Mouse (Mus musculus) kidney, embryonic 16.5 days (tissue): ENCODE results near the gene Sox6. TPM values are rescaled to one million over a fixed set of nuclear protein-coding genes. Genes with fewer than 3 reads are reported as not detected.

Source experiments
- ATAC-seq: fragments of 200-750 bp; cut with Nextera tagmentation; 2 replicates; pipeline ENCODE4 v1.8.0; 2017; ENCODE audit warnings: moderate TSS enrichment; ENCODE audit not compliant: low FRiP score, low TSS enrichment
- H3K27ac ChIP-seq: fragments of 300-500 bp; sonication (generic); 2 replicates; pipeline ENCODE4 v1.5.1; 2014; ENCODE audit warnings: low read length
- H3K27me3 ChIP-seq: fragments of 300-500 bp; sonication (generic); 2 replicates; pipeline ENCODE4 v1.6.1; 2014; ENCODE audit warnings: low read length, control low read depth, mixed read lengths; ENCODE audit not compliant: insufficient read depth
- H3K36me3 ChIP-seq: fragments of 300-500 bp; sonication (generic); 2 replicates; pipeline ENCODE4 v1.6.1; 2014; ENCODE audit warnings: low read length, control low read depth, mixed read lengths; ENCODE audit not compliant: insufficient read depth
- H3K4me1 ChIP-seq: fragments of 300-500 bp; sonication (generic); 2 replicates; pipeline ENCODE4 v1.6.1; 2014; ENCODE audit warnings: low read length, control low read depth, mixed read lengths; ENCODE audit not compliant: insufficient read depth
- H3K4me2 ChIP-seq: fragments of 300-500 bp; sonication (generic); replicated peaks from 2 replicates; pipeline ENCODE4 v1.6.1; 2014; ENCODE audit warnings: low read depth, low read length
- H3K4me3 ChIP-seq: fragments of 300-500 bp; sonication (generic); 2 replicates; pipeline ENCODE4 v1.5.1; 2014; ENCODE audit warnings: mild to moderate bottlenecking, low read length
- H3K9ac ChIP-seq: fragments of 300-500 bp; sonication (generic); replicated peaks from 2 replicates; pipeline ENCODE4 v1.6.1; 2014; ENCODE audit warnings: low read length
- H3K9me3 ChIP-seq: fragments of 300-500 bp; sonication (generic); 2 replicates; pipeline ENCODE4 v1.6.1; 2016; ENCODE audit warnings: low read length, control low read depth
- WGBS: fragments of 180-500 bp; shearing (Covaris S2); extraction: QIAGEN DNeasy Blood & Tissue Kit; methylation state at CpG from one replicate; pipeline ENCODE4 v1.1.7; 2014; 5-methylcytosine and 5-hydroxymethylcytosine counted together
- polyA plus RNA-seq: library from polyadenylated mRNA; unstranded; fragments of >200 nt; fragmentation: Nextera tagmentation; extraction: Ambion mirVana; gene quantifications from 2 replicates; pipeline ENCODE4 v1.2.1, GENCODE M21; 2015

Gene Sox6
- polyA plus RNA-seq, 1 experiment from 2014 or later = 18.9 TPM

- Histone ChIP-seq H3K4me3 (no peak overlapping the region), H3K36me3 (no peaks in the 10 kb centered on the region), H3K9ac (no peak overlapping the region), H3K4me1 (no peaks in the 10 kb centered on the region), H3K4me2 (no peak overlapping the region), H3K27me3 (no peaks in the 10 kb centered on the region), H3K9me3 (no peaks in the 10 kb centered on the region), H3K27ac (no peak overlapping the region)
- 82% methylated on average over 2 of the region's 2 CpGs for WGBS
- no peak for ATAC-seq
Measured at GRCm38 (mm10) chr7:115988109-115988779, 50.4 kb downstream of the Sox6 start.

- no peak for ATAC-seq
- H3K9ac ChIP-seq = no peak overlapping the region
- no peak overlapping the region for H3K27ac ChIP-seq
- 85% methylated on average over 6 of the region's 6 CpGs for WGBS
- no peak overlapping the region for H3K4me3 ChIP-seq
- H3K4me1 ChIP-seq = no peaks in the 10 kb centered on the region
- no peaks in the 10 kb centered on the region for H3K36me3 ChIP-seq
- no peaks in the 10 kb centered on the region for H3K27me3 ChIP-seq
- H3K4me2 ChIP-seq = no peak overlapping the region
- H3K9me3 ChIP-seq = no peaks in the 10 kb centered on the region
Measured at GRCm38 (mm10) chr7:115985716-115986115, 52.9 kb downstream of the Sox6 start.

GRCm38 (mm10) chr7:115984076-115984475 is 54.5 kb downstream of the Sox6 start:
- Histone ChIP-seq H3K4me2 (no peak overlapping the region), H3K27me3 (no peaks in the 10 kb centered on the region), H3K4me1 (no peaks in the 10 kb centered on the region), H3K4me3 (no peak overlapping the region), H3K36me3 (no peaks in the 10 kb centered on the region), H3K27ac (no peak overlapping the region), H3K9me3 (no peaks in the 10 kb centered on the region), H3K9ac (no peak overlapping the region)
- ATAC-seq = no peak
- 88% methylated on average over 3 of the region's 3 CpGs for WGBS

GRCm38 (mm10) chr7:115979813-115980512 is 58.6 kb downstream of the Sox6 start:
- Histone ChIP-seq H3K9me3 (no peaks in the 10 kb centered on the region), H3K27me3 (no peaks in the 10 kb centered on the region), H3K36me3 (no peaks in the 10 kb centered on the region), H3K4me3 (no peak overlapping the region), H3K4me2 (no peak overlapping the region), H3K27ac (no peak overlapping the region), H3K4me1 (no peaks in the 10 kb centered on the region), H3K9ac (no peak overlapping the region)
- no peak for ATAC-seq
- 82% methylated on average over 5 of the region's 5 CpGs for WGBS

GRCm38 (mm10) chr7:115974518-115974917 is 64.1 kb downstream of the Sox6 start:
- 94% methylated on average over 2 of the region's 2 CpGs for WGBS
- Histone ChIP-seq H3K9ac (no peak overlapping the region), H3K36me3 (no peaks in the 10 kb centered on the region), H3K4me3 (no peak overlapping the region), H3K4me2 (no peak overlapping the region), H3K27me3 (no peaks in the 10 kb centered on the region), H3K9me3 (no peaks in the 10 kb centered on the region), H3K27ac (no peak overlapping the region), H3K4me1 (no peaks in the 10 kb centered on the region)
- ATAC-seq = no peak

- H3K4me1 ChIP-seq = no peaks in the 10 kb centered on the region
- H3K27me3 ChIP-seq = no peaks in the 10 kb centered on the region
- H3K4me2 ChIP-seq = no peak overlapping the region
- H3K9me3 ChIP-seq = no peaks in the 10 kb centered on the region
- no peak overlapping the region for H3K27ac ChIP-seq
- no peak overlapping the region for H3K9ac ChIP-seq
- H3K4me3 ChIP-seq = no peak overlapping the region
- ATAC-seq = no peak
- no peaks in the 10 kb centered on the region for H3K36me3 ChIP-seq
- 78% methylated on average over 4 of the region's 4 CpGs for WGBS
Measured at GRCm38 (mm10) chr7:115967186-115967585, 71.4 kb downstream of the Sox6 start.

- 62% methylated on average over 4 of the region's 4 CpGs for WGBS
- Histone ChIP-seq H3K9ac (no peak overlapping the region), H3K27ac (no peak overlapping the region), H3K4me2 (no peak overlapping the region), H3K36me3 (no peaks in the 10 kb centered on the region), H3K27me3 (no peaks in the 10 kb centered on the region), H3K4me3 (no peak overlapping the region), H3K9me3 (no peaks in the 10 kb centered on the region), H3K4me1 (no peaks in the 10 kb centered on the region)
- no peak for ATAC-seq
Measured at GRCm38 (mm10) chr7:115966181-115966580, 72.4 kb downstream of the Sox6 start.

GRCm38 (mm10) chr7:115953046-115953445 is 85.5 kb downstream of the Sox6 start:
- no peak for ATAC-seq
- 81% methylated on average over 3 of the region's 3 CpGs for WGBS
- H3K27me3 ChIP-seq = no peaks in the 10 kb centered on the region

GRCm38 (mm10) chr7:115952235-115952634 is 86.4 kb downstream of the Sox6 start:
- Histone ChIP-seq H3K9ac (no peak overlapping the region), H3K27ac (no peak overlapping the region), H3K27me3 (no peaks in the 10 kb centered on the region), H3K4me3 (no peak overlapping the region), H3K9me3 (no peaks in the 10 kb centered on the region), H3K4me2 (no peak overlapping the region), H3K36me3 (no peaks in the 10 kb centered on the region), H3K4me1 (no peaks in the 10 kb centered on the region)
- no peak for ATAC-seq
- WGBS = 63% methylated on average over 3 of the region's 3 CpGs

More at GRCm38 (mm10) chr7:115953046-115953445, 85.5 kb downstream of the Sox6 start:
- Histone ChIP-seq H3K9me3 (no peaks in the 10 kb centered on the region), H3K9ac (no peak overlapping the region), H3K4me3 (no peak overlapping the region), H3K4me1 (no peaks in the 10 kb centered on the region), H3K36me3 (no peaks in the 10 kb centered on the region), H3K27ac (no peak overlapping the region), H3K4me2 (no peak overlapping the region)

- 88% methylated on average over 4 of the region's 4 CpGs for WGBS
- H3K4me1 ChIP-seq = no peaks in the 10 kb centered on the region
- no peaks in the 10 kb centered on the region for H3K27me3 ChIP-seq
- H3K27ac ChIP-seq = no peak overlapping the region
- no peaks in the 10 kb centered on the region for H3K36me3 ChIP-seq
- no peaks in the 10 kb centered on the region for H3K9me3 ChIP-seq
- H3K9ac ChIP-seq = no peak overlapping the region
- ATAC-seq = no peak
- no peak overlapping the region for H3K4me3 ChIP-seq
- H3K4me2 ChIP-seq = no peak overlapping the region
Measured at GRCm38 (mm10) chr7:115951689-115952088, 86.9 kb downstream of the Sox6 start.
